Mouse (Mus musculus) c-Kit-negative CD71-positive TER-119-positive erythroid progenitor cells, embryonic 14.5 days (primary cell): ENCODE results near the gene Setx.

Experiments
- DNase-seq: peaks from one replicate; pipeline ENCODE4 v3.0.0-alpha.2; 2013; ENCODE audit warnings: low read depth, low spot score

The Setx gene

DNA sequence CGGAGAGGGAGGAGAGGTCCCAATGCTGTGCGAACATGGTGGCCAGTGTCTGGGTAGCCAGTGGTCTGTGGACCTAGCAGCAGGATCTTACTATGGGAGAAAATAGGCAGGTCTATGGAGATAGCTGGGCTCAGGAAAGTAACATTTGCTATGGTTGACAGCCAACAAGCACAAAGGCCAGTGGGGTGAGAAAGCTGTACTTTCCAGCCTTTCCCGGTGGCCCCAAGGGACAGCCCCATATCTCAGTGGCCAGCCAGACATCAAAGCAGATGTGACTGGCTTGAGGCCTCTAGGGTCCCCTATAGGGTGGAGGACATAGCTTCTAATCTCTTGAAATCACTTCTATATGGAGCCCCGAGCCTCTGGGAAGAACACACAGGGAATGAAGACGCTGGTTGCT, 93.1 kb downstream of the Setx start:
- no peak for DNase-seq

DNA sequence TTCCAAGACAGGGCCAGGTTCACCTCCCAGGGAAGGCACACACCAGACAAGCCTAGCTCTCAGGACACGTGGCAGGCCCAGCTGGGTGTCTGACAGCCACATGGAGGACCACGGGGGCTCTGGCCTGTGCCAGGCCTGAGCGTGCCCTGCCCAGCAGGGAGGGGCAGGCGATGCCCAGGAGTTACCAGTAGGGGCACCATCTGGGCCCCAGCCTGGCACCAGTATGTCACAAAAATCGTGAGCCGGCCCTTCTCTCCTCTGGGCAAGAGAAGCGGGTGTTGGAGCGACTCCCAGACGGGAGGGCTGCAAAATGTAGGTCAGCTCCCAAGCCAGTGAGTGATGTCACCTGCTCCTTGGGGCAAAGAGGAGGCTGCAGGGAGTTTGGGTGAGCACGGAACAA, 93.9 kb downstream of the Setx start:
- DNase-seq: no peak

- no peak for DNase-seq
Measured at GRCm38 (mm10) chr2:29218831-29219230, 94.8 kb downstream of the Setx start.

- DNase-seq: no peak
Measured at GRCm38 (mm10) chr2:29222302-29222701, 98.3 kb downstream of the Setx start.

- no peak for DNase-seq
Measured at GRCm38 (mm10) chr2:29223591-29224262, 99.7 kb downstream of the Setx start.

GRCm38 (mm10) chr2:29226671-29227070, 102.7 kb downstream of the Setx start:
- DNase-seq: no peak

DNA sequence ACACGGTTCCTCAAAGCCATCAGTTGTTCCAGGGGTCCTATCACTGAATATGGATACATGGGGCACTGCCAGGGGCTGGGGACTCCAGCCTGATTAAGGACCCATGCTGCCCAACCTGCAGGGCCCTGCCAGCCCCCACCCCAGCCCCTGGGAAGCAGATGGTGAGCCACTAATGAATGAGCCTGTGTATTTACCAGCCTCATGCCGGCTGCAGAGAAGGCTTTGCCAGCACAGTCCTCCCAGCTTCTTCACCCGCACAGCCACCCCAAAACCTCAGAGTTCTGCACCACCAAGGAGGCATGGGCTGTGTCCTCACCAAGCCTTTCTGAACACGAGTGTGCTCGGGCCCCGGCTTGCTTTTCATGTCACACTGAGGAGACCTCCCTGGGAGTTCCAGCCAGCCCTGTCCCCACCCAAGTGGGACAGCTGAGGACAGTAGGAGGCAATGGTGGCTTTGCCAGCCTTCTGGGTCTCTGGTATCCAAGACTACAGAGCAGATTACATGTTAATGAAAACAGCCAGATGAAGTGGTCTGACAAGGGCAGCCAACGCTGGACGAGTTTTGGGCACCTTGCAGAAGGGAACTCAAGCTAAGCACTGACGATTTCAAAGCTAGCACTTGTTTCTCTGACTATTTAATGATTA, 106.3 kb downstream of the Setx start:
- no peak for DNase-seq
